Mouse (Mus musculus) MEL (cell line): ENCODE data around the gene Mitf. TPM values are rescaled to one million over a fixed set of nuclear protein-coding genes. Genes with fewer than 3 reads are reported as not detected.

ENCODE experiments used
- DNase-seq: peaks from one replicate; pipeline ENCODE4 v3.0.0; 2011; ENCODE audit warnings: low read depth, low spot score
- H3K27ac ChIP-seq: 2 replicates; pipeline ENCODE4 v1.5.1; 2012; ENCODE audit warnings: low read depth, mild to moderate bottlenecking, control low read depth, low read length, moderate library complexity; ENCODE audit not compliant: control insufficient read depth
- H3K27me3 ChIP-seq, 2 experiments: fragments of 150-350 bp in 1 of 2; sonication (generic) in 1 of 2; 2 replicates each; pipeline ENCODE4 v1.6.1; 2012; ENCODE audit warnings: low read length in 2 of 2, mild to moderate bottlenecking in 2 of 2, improper control_type of control experiment in 1 of 2, moderate library complexity in 1 of 2; ENCODE audit not compliant: insufficient read depth in 2 of 2, control insufficient read depth in 1 of 2
- H3K36me3 ChIP-seq, 2 experiments: 2 replicates each; pipeline ENCODE4 v1.6.1; 2012 to 2014; ENCODE audit warnings: low read length in 2 of 2, improper control_type of control experiment in 1 of 2, inconsistent platforms in 1 of 2, mild to moderate bottlenecking in 1 of 2; ENCODE audit not compliant: insufficient read depth in 2 of 2, control insufficient read depth in 1 of 2
- H3K4me1 ChIP-seq, 2 experiments: fragments of 150-350 bp in 1 of 2; sonication (generic) in 1 of 2; 2 replicates each; pipeline ENCODE4 v1.6.1; 2012; ENCODE audit warnings: low read length in 2 of 2, improper control_type of control experiment in 1 of 2, mild to moderate bottlenecking in 1 of 2; ENCODE audit not compliant: insufficient read depth in 2 of 2, control insufficient read depth in 1 of 2
- H3K4me3 ChIP-seq, 2 experiments: fragments of 150-350 bp in 1 of 2; sonication (generic) in 1 of 2; 2 replicates each; pipeline ENCODE4 v1.5.1; 2012; ENCODE audit warnings: low read depth in 2 of 2, low read length in 2 of 2, mild to moderate bottlenecking in 2 of 2, moderate library complexity in 2 of 2, control low read depth in 1 of 2, improper control_type of control experiment in 1 of 2; ENCODE audit not compliant: control insufficient read depth in 1 of 2, insufficient read depth in 1 of 2
- H3K79me2 ChIP-seq: 2 replicates; pipeline ENCODE4 v1.6.1; 2012; ENCODE audit warnings: mild to moderate bottlenecking, low read length, moderate library complexity; ENCODE audit not compliant: control insufficient read depth, poor library complexity, insufficient read depth
- H3K9ac ChIP-seq: 2 replicates; pipeline ENCODE4 v1.6.1; 2012; ENCODE audit warnings: low read depth, mild to moderate bottlenecking, control low read depth, low read length, moderate library complexity; ENCODE audit not compliant: control insufficient read depth, poor library complexity, severe bottlenecking
- H3K9me3 ChIP-seq: fragments of 150-350 bp; sonication (generic); replicated peaks from 2 replicates; pipeline ENCODE4 v1.6.1; 2012; ENCODE audit warnings: mild to moderate bottlenecking, low read length, improper control_type of control experiment, moderate library complexity; ENCODE audit not compliant: insufficient read depth
- BHLHE40 ChIP-seq: IDR thresholded peaks from 2 replicates; pipeline ENCODE4 v1.6.1; 2012; ENCODE audit warnings: low read depth, mild to moderate bottlenecking, inconsistent platforms, low read length, improper control_type of control experiment, borderline replicate concordance
- CHD2 ChIP-seq: IDR thresholded peaks from 2 replicates; pipeline ENCODE4 v1.6.1; 2011; ENCODE audit warnings: low read length, improper control_type of control experiment
- ETS1 ChIP-seq: IDR thresholded peaks from 2 replicates; pipeline ENCODE4 v1.6.1; 2012; ENCODE audit warnings: low read depth, mild to moderate bottlenecking, inconsistent platforms, low read length, improper control_type of control experiment, moderate library complexity
- GATA1 ChIP-seq: IDR thresholded peaks from 2 replicates; pipeline ENCODE4 v1.6.1; 2011; ENCODE audit warnings: low read depth, low read length, improper control_type of control experiment
- HCFC1 ChIP-seq: IDR thresholded peaks from 2 replicates; pipeline ENCODE4 v1.6.1; 2012; ENCODE audit warnings: low read depth, mild to moderate bottlenecking, inconsistent platforms, low read length, improper control_type of control experiment, moderate library complexity
- JUND ChIP-seq: IDR thresholded peaks from 2 replicates; pipeline ENCODE4 v1.6.1; 2011; ENCODE audit warnings: low read depth, mild to moderate bottlenecking, improper control_type of control experiment, low read length
- KAT2A ChIP-seq: conservative IDR thresholded peaks from 2 replicates; pipeline ENCODE4 v1.6.1; 2012; ENCODE audit warnings: low read depth, low read length, improper control_type of control experiment, inconsistent platforms
- MYB ChIP-seq: IDR thresholded peaks from 2 replicates; pipeline ENCODE4 v1.6.1; 2011; ENCODE audit warnings: mild to moderate bottlenecking, low read depth, low read length, improper control_type of control experiment
- NELFE ChIP-seq: IDR thresholded peaks from 2 replicates; pipeline ENCODE4 v1.6.1; 2011; ENCODE audit warnings: low read depth, low read length, improper control_type of control experiment
- NRF1 ChIP-seq: IDR thresholded peaks from 2 replicates; pipeline ENCODE4 v1.6.1; 2014; ENCODE audit warnings: low read depth, mild to moderate bottlenecking, inconsistent platforms, low read length, improper control_type of control experiment, moderate library complexity; ENCODE audit not compliant: poor library complexity, insufficient read depth, severe bottlenecking
- POLR2A ChIP-seq, 2 experiments: IDR thresholded peaks; 2 replicates each; pipeline ENCODE4 v1.6.1; 2011 to 2012; ENCODE audit warnings: low read length in 2 of 2, mild to moderate bottlenecking in 2 of 2, control low read depth in 1 of 2, improper control_type of control experiment in 1 of 2, low read depth in 1 of 2, moderate library complexity in 1 of 2; ENCODE audit not compliant: control insufficient read depth in 1 of 2, insufficient read depth in 1 of 2, poor library complexity in 1 of 2
- RAD21 ChIP-seq: IDR thresholded peaks from 2 replicates; pipeline ENCODE4 v1.6.1; 2011; ENCODE audit warnings: mild to moderate bottlenecking, low read depth, low read length, improper control_type of control experiment
- RCOR1 ChIP-seq: IDR thresholded peaks from 2 replicates; pipeline ENCODE4 v1.6.1; 2012; ENCODE audit warnings: low read depth, mild to moderate bottlenecking, inconsistent platforms, low read length, improper control_type of control experiment
- SIN3A ChIP-seq: IDR thresholded peaks from 2 replicates; pipeline ENCODE4 v1.6.1; 2012; ENCODE audit warnings: low read length, improper control_type of control experiment, inconsistent platforms
- TAL1 ChIP-seq: IDR thresholded peaks from 2 replicates; pipeline ENCODE4 v1.6.1; 2012; ENCODE audit warnings: mild to moderate bottlenecking, inconsistent platforms, low read length, moderate library complexity, mixed read lengths
- TBP ChIP-seq: IDR thresholded peaks from 2 replicates; pipeline ENCODE4 v1.8.0; 2011; ENCODE audit warnings: low read depth, low read length, improper control_type of control experiment
- TCF12 ChIP-seq: IDR thresholded peaks from 2 replicates; pipeline ENCODE4 v1.6.1; 2014; ENCODE audit warnings: low read depth, mild to moderate bottlenecking, inconsistent platforms, low read length, improper control_type of control experiment, moderate library complexity
- USF2 ChIP-seq, 2 experiments: IDR thresholded peaks; 2 replicates each; pipeline ENCODE4 v1.6.1; 2011 to 2012; ENCODE audit warnings: improper control_type of control experiment in 2 of 2, low read length in 2 of 2, borderline replicate concordance in 1 of 2, inconsistent platforms in 1 of 2, low read depth in 1 of 2, mild to moderate bottlenecking in 1 of 2; ENCODE audit not compliant: insufficient read depth in 1 of 2
- ZKSCAN1 ChIP-seq: IDR thresholded peaks from 2 replicates; pipeline ENCODE4 v1.6.1; 2012; ENCODE audit warnings: low read depth, mild to moderate bottlenecking, inconsistent platforms, low read length, improper control_type of control experiment, moderate library complexity
- ZMIZ1 ChIP-seq: IDR thresholded peaks from 2 replicates; pipeline ENCODE4 v1.6.1; 2012; ENCODE audit warnings: low read depth, mild to moderate bottlenecking, inconsistent platforms, low read length, improper control_type of control experiment, moderate library complexity
- ZNF384 ChIP-seq: IDR thresholded peaks from 2 replicates; pipeline ENCODE4 v1.6.1; 2012; ENCODE audit warnings: low read depth, mild to moderate bottlenecking, inconsistent platforms, low read length, improper control_type of control experiment
- polyA plus RNA-seq, 2 experiments: library from polyadenylated mRNA; stranded (reverse) in 1 of 2; unstranded in 1 of 2; fragments of >175 nt in 1 of 2; fragments of >200 nt in 1 of 2; gene quantifications; 2 replicates each; pipeline versions ENCODE4 v1.2.1 to v1.2.4; 2012; ENCODE audit warnings: low replicate concordance in 2 of 2, low read depth in 1 of 2; ENCODE audit not compliant: insufficient read length in 2 of 2, insufficient read depth in 1 of 2, missing spikeins in 1 of 2
- total RNA-seq: library from RNA; depleted of rRNA; stranded (reverse); fragments of 300-350 nt; gene quantifications from 2 replicates; pipeline ENCODE4 v1.2.3, GENCODE M21; 2012

Mitf gene
- total and polyA plus RNA-seq, 3 experiments: 1.8 to 2.1 TPM; not detected in 1

GRCm38 (mm10) chr6:98046295-98047108 is 239.7 kb downstream of the Mitf start:
- DNase-seq: no peak
- Histone ChIP-seq H3K4me3 (no peak overlapping the region), H3K36me3 (no peaks in the 10 kb centered on the region), H3K9me3 (no peaks in the 10 kb centered on the region), H3K79me2 (no peaks in the 10 kb centered on the region), H3K9ac (no peak overlapping the region), H3K27me3 (no peaks in the 10 kb centered on the region; a peak in 1 of 4 replicates), H3K27ac (no peak overlapping the region), H3K4me1 (no peaks in the 10 kb centered on the region)
- TF ChIP-seq POLR2A (IDR thresholded peaks at IDR 0.05; ENCODE audit: control insufficient read depth in 1 of 2, insufficient read depth in 1 of 2, low read depth in 1 of 2, low read length in 2 of 2, poor library complexity in 1 of 2): no peak
- no peak for TF ChIP-seq RAD21
- TF ChIP-seq MYB: no peak
- TF ChIP-seq KAT2A: no peak
- no peak for TF ChIP-seq SIN3A
- no peak for TF ChIP-seq BHLHE40
- TF ChIP-seq NELFE: no peak
- no peak for TF ChIP-seq TBP
- no peak for TF ChIP-seq TCF12
- TF ChIP-seq USF2 (IDR thresholded peaks at IDR 0.05; ENCODE audit: borderline replicate concordance in 1 of 2, insufficient read depth in 1 of 2, low read depth in 1 of 2, low read length in 2 of 2): no peak
- no peak for TF ChIP-seq ZKSCAN1
- no peak for TF ChIP-seq ZMIZ1

DNA sequence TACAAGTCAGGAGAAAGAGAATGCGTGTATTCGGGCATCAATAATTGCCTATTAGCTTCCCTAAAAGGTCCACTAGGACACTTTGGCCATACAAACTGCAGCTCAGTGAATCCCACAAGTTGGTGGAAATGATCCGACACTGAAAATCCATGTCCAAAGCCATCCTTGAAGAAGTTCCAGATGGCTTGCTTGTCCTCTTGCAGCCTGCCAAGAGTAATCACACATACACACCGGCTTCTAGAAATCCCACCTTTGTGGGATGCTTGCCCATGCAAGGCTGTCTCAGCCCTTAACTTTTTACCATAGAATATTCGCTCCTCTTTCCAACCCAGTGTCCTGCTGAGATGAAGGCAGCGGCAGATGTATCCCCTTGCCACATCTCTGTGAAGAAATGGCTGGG is 240.9 kb downstream of the Mitf start:
- no peak for DNase-seq
- H3K27me3 ChIP-seq: no peaks in the 10 kb centered on the region; a peak in 1 of 4 replicates
- H3K27ac ChIP-seq: no peak overlapping the region
- no peaks in the 10 kb centered on the region for H3K79me2 ChIP-seq
- TF ChIP-seq POLR2A (IDR thresholded peaks at IDR 0.05; ENCODE audit: control insufficient read depth in 1 of 2, insufficient read depth in 1 of 2, low read depth in 1 of 2, low read length in 2 of 2, poor library complexity in 1 of 2) (no peak), ZNF384 (no peak), NRF1 (no peak), CHD2 (no peak), JUND (no peak), GATA1 (no peak), ZMIZ1 (no peak), RCOR1 (no peak), TBP (no peak), ETS1 (no peak), TAL1 (no peak), HCFC1 (no peak)
- no peak overlapping the region for H3K4me3 ChIP-seq
- H3K4me1 ChIP-seq: no peaks in the 10 kb centered on the region
- H3K36me3 ChIP-seq: no peaks in the 10 kb centered on the region
- no peaks in the 10 kb centered on the region for H3K9me3 ChIP-seq
- no peak overlapping the region for H3K9ac ChIP-seq
